Mouse (Mus musculus): Measurements from ENCODE around the gene Rnf186. TPM values are rescaled to one million over a fixed set of nuclear protein-coding genes. Genes with fewer than 3 reads are reported as not detected.

Gene Rnf186
- not detected in 2 replicates for polyA plus RNA-seq (2016; fragmentation: Nextera tagmentation; extraction: Ambion mirVana)

DNA sequence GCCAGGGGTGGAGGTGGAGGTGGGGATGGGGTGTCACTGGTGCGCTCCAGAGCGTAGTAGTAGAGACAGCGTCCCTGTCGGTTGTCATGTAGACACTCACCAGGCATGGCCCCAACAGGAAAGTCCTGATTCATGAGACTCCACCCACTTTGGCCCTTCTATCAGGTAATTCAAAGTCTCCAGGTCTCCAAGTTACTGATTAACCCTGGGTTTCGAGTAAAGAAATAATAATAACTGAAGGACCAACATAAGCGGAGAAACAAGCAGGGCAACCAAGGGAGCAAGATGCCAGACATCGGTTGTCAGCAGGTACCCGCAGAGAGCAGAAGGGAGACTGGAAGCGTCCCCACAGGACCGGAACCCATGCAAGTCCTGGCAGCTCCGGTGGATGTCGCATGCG is at the start of gene Rnf186:
TSS of gene Rnf186 (plus strand) at position 247 of the 400 bp plus-strand sequence.
- DNase-seq (ENCODE audit: extremely low spot score, low spot score) = no peak
- H3K4me3 ChIP-seq = no peak within 1 kb of the TSS
- WGBS = 92% methylated on average over 13 of the region's 13 CpGs

DNA sequence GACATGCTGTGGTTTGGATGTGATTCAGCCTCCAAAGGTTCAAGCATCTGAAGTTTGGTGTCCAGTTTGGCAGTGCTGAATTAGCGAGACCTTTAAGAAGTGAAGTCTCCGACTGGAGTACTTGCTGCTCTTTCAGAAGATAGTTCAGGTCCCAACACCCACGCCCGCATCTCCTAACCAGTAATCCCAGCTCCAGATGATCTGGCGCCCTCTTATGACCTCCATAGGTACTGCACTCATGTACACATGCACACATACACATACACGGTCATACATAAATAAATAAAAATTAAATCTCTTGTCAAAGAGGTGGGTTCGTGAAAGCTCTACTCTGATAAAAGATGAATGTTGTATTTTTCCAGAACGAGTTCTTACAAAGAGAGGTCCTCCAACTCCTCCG is 49.6 kb upstream of the Rnf186 start:
- 84% methylated on average over 9 of the region's 9 CpGs for WGBS
- Histone ChIP-seq H3K4me1 (peaks cover 24% of the 10 kb centered on the region), H3K9me3 (no peaks in the 10 kb centered on the region), H3K27ac (no peak overlapping the region), H3K27me3 (ENCODE audit: poor library complexity, severe bottlenecking) (peaks cover 6% of the 10 kb centered on the region; the same call in 1 of the 2 replicates), H3K4me3 (no peak overlapping the region), H3K36me3 (replicated peaks) (no peaks in the 10 kb centered on the region)
- DNase-seq (ENCODE audit: extremely low spot score, low spot score) = no peak

More for the DNA sequence above, at the start of gene Rnf186:
- Histone ChIP-seq H3K27ac (no peak within 1 kb of the TSS), H3K27me3 (ENCODE audit: poor library complexity, severe bottlenecking) (0 out of 2 replicates have a peak, but pooled peaks cover under 1% of the 10 kb centered on the region), H3K36me3 (replicated peaks) (no peaks in the 10 kb centered on the region), H3K4me1 (peaks cover 1% of the 10 kb centered on the region), H3K9me3 (no peaks in the 10 kb centered on the region)

DNA sequence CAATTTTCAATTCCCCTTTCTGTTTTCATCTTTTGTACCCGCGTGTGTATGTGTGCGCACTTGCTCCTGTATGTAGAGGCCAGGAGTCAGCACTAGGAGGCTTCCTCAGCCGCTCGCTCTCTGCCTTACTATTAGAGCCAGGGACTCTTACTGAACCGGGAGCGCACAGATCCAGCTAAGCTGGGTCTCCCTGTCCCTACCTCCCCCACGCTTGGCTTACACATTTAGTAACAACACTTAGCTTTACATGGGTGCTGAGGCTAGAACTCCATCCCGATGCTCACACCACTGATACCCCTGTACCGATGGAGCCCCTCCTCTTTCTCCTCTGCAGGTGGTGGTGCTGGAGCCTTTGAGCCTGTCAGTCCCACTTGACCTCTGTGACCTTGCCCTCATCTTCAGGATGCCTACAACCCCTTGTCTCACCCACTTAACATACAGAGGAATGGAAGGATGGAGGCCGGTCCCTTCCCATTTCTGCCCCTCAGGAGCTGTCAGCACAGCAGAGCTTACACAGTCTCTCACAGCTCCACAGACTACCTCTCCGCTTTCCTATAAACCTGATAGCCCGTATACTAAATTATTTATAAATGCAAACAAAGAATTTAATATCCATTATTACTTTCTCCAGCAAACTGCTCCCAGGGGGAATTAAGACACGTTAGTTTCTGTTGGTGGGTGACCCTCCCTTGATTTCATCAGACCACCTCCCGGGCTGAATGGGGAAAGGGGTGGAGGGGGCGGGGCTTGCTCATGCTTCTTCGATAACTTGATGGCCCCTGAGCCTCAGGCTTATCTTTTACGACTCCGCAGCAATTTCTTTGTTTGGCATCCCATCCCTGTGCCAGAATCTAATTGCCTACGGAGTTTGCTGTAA is 45.4 kb upstream of the Rnf186 start:
- Histone ChIP-seq H3K4me3 (peak overlapping the region; percentile 43), H3K27me3 (ENCODE audit: poor library complexity, severe bottlenecking) (peaks cover 6% of the 10 kb centered on the region; the same call in 1 of the 2 replicates), H3K36me3 (replicated peaks) (no peaks in the 10 kb centered on the region), H3K4me1 (peaks cover 14% of the 10 kb centered on the region), H3K9me3 (no peaks in the 10 kb centered on the region), H3K27ac (no peak overlapping the region)
- 38% methylated on average over 20 of the region's 20 CpGs for WGBS
- DNase-seq (ENCODE audit: extremely low spot score, low spot score) = no peak

DNA sequence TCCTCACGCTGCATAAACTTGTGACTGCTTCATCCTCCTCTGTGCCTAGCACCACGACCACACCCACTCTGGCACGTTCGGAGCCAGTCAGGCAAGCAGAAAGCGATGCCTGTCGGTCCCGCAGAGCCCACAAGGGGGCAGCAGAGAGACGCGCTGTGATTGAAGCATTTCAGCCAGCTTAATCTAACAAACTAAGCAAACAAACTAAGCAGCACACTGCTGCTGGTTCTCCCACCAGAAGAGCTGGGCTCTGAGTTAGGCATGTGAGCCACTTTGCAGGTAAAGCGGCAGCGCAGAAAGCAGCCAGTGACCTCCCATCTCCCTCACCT is 44.8 kb upstream of the Rnf186 start:
- 3% methylated on average over 11 of the region's 11 CpGs for WGBS
- peak overlapping the region; percentile 43 for H3K4me3 ChIP-seq
- no peak overlapping the region for H3K27ac ChIP-seq
- no peaks in the 10 kb centered on the region for H3K36me3 ChIP-seq (replicated peaks)
- H3K27me3 ChIP-seq (ENCODE audit: poor library complexity, severe bottlenecking) = peaks cover 6% of the 10 kb centered on the region; the same call in 1 of the 2 replicates
- peaks cover 14% of the 10 kb centered on the region for H3K4me1 ChIP-seq
- no peaks in the 10 kb centered on the region for H3K9me3 ChIP-seq
- DNase-seq (ENCODE audit: extremely low spot score, low spot score) = peak; percentile 93

DNA sequence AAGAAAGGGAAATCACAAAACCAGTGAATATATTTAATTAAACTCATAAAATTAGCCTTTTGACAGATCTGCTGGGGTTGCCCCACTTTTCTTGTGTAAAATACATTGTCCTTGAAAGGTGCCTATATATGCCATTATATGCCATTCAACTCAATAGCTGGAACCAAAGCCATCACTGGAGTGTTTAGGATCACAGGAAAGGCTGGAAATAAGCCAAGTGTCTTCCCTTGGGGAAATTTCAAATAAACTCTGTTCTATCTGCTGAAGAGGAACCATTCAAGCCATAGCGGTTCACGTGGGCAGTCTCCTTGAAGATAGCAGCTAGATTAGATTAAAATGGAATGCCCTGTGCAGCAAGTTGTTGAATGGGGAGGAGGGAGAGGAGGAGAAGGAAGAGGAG is 41.4 kb upstream of the Rnf186 start:
- WGBS = 84% methylated on average over 2 of the region's 2 CpGs

DNA sequence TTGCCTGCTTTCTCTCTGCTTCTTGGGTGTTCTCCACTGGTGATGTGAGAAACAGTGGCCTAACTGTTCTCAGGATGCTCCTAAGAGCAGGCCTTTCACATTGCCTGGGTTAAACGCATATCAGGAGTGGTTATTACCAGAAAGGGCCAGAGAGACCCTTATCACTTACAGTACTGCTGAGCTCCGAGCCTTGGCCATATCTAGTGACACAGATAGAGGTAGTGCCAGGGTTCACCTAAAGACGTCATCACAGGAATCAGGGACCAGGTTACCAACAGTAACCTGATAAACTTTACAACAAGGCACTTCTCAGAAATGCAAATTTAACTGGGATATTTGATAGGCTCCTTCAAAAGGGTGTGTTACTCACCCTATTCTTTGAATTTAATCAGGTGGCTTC is 33.0 kb upstream of the Rnf186 start:
- WGBS = 77% methylated on average over 3 of the region's 3 CpGs
- H3K36me3 ChIP-seq (replicated peaks) = no peaks in the 10 kb centered on the region

More for the DNA sequence above, 41.4 kb upstream of the Rnf186 start:
- Histone ChIP-seq H3K27me3 (ENCODE audit: poor library complexity, severe bottlenecking) (peaks cover 6% of the 10 kb centered on the region; the same call in 1 of the 2 replicates), H3K36me3 (replicated peaks) (no peaks in the 10 kb centered on the region), H3K9me3 (no peaks in the 10 kb centered on the region), H3K27ac (no peak overlapping the region), H3K4me1 (peaks cover 14% of the 10 kb centered on the region), H3K4me3 (no peak overlapping the region)
- DNase-seq (ENCODE audit: extremely low spot score, low spot score) = no peak

DNA sequence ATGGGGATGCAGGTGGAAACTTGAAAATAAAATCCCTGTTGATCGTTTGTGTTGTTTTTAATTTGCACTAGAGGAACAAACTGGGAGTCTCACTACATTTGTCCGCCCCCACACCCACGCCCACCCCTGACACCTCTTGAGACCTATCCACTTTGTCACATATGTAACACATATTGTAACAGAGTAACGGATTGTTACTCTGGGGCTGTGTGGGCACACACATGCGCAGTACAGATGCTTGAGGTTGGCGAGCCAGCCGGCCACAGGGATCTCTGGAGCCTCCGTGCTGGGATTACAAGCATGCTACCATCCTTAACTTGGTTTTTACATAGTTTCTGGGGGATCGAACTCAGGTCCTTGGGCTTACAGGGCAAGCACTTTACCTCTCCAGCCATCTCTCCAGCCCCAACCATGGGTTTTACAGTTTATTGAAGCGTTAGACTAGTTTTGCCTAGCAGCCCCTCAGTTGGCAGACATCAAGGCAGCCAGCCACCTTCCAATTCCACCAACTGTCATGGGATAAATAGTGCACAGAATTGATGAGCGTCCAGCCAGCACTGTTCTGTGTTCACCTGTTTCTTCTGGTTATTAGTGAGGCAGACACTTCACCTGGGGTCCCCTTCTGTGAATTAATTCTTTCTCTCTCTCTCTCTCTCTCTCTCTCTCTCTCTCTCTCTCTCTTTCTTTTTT is 32.3 kb upstream of the Rnf186 start:
- Histone ChIP-seq H3K4me1 (peaks cover 4% of the 10 kb centered on the region; the same call in 1 of the 2 replicates), H3K36me3 (replicated peaks) (no peaks in the 10 kb centered on the region), H3K27me3 (ENCODE audit: poor library complexity, severe bottlenecking) (no peaks in the 10 kb centered on the region), H3K4me3 (no peak overlapping the region), H3K9me3 (no peaks in the 10 kb centered on the region), H3K27ac (no peak overlapping the region)
- DNase-seq (ENCODE audit: extremely low spot score, low spot score) = no peak
- 87% methylated on average over 11 of the region's 11 CpGs for WGBS

More for the DNA sequence above, 33.0 kb upstream of the Rnf186 start:
- Histone ChIP-seq H3K9me3 (no peaks in the 10 kb centered on the region), H3K27ac (no peak overlapping the region), H3K27me3 (ENCODE audit: poor library complexity, severe bottlenecking) (no peaks in the 10 kb centered on the region), H3K4me1 (no peaks in the 10 kb centered on the region), H3K4me3 (no peak overlapping the region)
- no peak for DNase-seq (ENCODE audit: extremely low spot score, low spot score)

DNA sequence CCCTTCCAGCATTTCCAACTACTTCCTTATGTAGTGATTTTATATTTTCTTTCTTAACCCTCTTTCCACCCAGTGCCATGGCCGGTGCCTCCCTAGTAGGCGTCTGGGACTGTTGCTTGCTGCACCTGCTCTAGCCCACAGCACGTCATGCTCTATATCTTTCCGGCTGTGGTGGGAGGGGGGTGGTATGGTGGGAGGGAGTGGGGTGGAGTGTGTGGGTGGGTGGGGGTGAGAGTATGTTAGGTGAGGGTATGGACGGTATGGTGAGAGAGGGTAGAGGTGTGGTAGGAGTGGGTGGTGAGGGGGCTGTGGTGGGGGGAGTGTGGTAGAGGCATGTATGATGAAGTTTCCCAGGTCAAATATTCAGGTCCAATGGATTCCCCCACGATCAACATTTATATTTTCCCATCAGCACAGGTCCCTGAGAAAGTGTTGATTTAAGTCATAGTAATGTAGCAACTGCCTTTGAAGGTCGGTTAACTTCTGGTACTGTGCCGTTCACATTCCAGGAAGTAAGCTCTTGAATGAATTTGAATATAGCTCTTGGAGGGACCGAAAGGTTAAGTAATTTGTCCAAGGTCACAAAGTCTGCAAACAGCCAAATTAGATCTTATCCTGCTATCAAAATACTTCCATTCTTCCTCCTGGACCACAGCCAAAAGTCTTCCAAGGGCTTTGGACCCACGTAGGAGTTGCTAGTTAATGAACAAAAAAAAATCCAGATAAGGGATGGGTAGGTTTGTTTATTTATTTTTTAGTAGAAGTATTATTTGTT is 28.2 kb upstream of the Rnf186 start:
- H3K4me1 ChIP-seq = peaks cover 16% of the 10 kb centered on the region
- no peak for DNase-seq (ENCODE audit: extremely low spot score, low spot score)
- H3K36me3 ChIP-seq (replicated peaks) = no peaks in the 10 kb centered on the region
- H3K9me3 ChIP-seq = no peaks in the 10 kb centered on the region
- H3K27me3 ChIP-seq (ENCODE audit: poor library complexity, severe bottlenecking) = no peaks in the 10 kb centered on the region
- no peak overlapping the region for H3K4me3 ChIP-seq
- 87% methylated on average over 10 of the region's 10 CpGs for WGBS
- no peak overlapping the region for H3K27ac ChIP-seq

DNA sequence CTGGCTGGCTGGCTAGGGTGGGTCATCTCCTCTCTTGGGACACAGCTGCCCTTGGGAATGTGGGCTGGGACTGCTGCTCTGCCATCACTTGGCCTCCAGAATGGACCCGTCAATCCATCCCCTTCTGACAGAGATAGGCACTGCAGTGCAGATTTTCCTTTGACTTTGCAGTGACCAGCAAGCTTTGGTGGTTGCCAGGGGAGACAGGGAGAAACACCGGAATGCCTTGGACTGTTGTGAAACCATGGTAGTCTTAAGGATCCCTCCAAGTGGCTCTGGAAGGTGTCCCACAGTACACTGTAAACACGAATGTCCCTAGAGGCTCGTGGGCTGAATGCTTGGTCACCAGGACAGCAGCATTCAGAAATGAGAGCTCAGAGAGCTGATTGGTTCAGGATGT is 27.4 kb upstream of the Rnf186 start:
- Histone ChIP-seq H3K9me3 (no peaks in the 10 kb centered on the region), H3K36me3 (replicated peaks) (no peaks in the 10 kb centered on the region), H3K27me3 (ENCODE audit: poor library complexity, severe bottlenecking) (no peaks in the 10 kb centered on the region), H3K4me3 (no peak overlapping the region), H3K27ac (no peak overlapping the region), H3K4me1 (peaks cover 19% of the 10 kb centered on the region)
- DNase-seq (ENCODE audit: extremely low spot score, low spot score) = no peak
- WGBS = 85% methylated on average over 4 of the region's 4 CpGs

DNA sequence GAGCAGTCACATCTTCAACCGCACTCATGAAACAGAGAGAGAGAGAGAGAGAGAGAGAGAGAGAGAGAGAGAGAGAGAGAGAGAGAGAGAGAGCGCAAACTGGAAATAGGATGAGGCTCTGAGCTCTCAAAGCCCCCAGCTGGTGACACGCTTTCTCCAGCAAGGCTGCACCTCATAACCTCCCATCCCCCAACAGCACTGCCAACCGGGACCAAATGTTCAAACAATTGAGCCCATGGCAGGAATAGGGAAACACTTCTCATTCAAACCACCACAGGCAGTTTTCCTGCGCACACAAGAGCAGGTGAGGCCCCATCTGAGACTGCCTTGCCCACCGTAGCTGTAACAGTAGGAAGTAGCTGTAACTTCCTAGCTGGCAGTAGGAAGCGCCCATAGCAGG is 25.5 kb upstream of the Rnf186 start:
- H3K27me3 ChIP-seq (ENCODE audit: poor library complexity, severe bottlenecking) = no peaks in the 10 kb centered on the region
- WGBS = 45% methylated on average over 7 of the region's 7 CpGs
- no peaks in the 10 kb centered on the region for H3K9me3 ChIP-seq
- no peak overlapping the region for H3K4me3 ChIP-seq
- DNase-seq (ENCODE audit: extremely low spot score, low spot score) = no peak
- H3K36me3 ChIP-seq (replicated peaks) = no peaks in the 10 kb centered on the region
- no peak overlapping the region for H3K27ac ChIP-seq
- peaks cover 19% of the 10 kb centered on the region for H3K4me1 ChIP-seq

DNA sequence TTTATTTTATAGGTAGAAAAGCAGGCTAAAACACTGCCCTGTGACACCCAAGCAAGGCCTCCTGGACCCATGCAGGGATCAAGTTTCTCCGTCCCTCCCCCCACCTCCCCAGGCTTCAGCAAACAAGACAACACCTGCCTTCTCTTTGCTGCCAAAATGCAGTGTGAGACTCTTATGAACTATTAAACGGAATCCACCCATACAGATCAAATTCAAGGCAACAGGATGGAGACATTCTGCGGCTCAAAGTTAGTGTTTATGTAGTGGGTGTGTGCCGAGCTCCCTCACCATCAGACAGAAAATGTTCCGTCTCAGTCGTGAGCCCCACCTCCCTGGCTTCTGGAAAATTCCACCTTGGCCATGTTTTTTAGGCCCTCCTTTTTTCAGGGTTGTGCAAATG is 24.9 kb upstream of the Rnf186 start:
- peaks cover 19% of the 10 kb centered on the region for H3K4me1 ChIP-seq
- WGBS = 66% methylated on average over 6 of the region's 6 CpGs
- H3K27ac ChIP-seq = no peak overlapping the region
- no peaks in the 10 kb centered on the region for H3K36me3 ChIP-seq (replicated peaks)
- no peak for DNase-seq (ENCODE audit: extremely low spot score, low spot score)
- H3K4me3 ChIP-seq = no peak overlapping the region
- H3K27me3 ChIP-seq (ENCODE audit: poor library complexity, severe bottlenecking) = no peaks in the 10 kb centered on the region
- no peaks in the 10 kb centered on the region for H3K9me3 ChIP-seq

DNA sequence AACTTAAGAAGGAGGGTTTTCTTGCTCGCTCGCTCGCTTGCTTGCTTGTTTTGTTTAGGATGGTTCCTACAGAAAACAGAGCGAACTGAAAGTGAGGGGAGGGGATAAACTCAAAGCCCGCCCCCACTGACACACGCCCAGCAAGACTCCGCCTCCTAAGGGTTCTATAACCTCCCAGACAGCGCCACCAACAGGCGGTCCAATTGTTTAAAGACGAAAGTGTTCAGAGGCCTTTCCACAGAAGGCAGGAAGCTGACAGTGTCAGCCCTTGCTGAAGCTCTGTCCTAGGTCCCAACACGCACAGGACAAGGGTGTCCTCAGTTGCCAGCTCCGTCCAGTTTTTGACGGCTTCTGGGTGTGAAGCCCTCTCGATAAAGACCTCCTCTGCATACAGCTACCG is 23.2 kb upstream of the Rnf186 start:
- Histone ChIP-seq H3K4me1 (peaks cover 19% of the 10 kb centered on the region), H3K9me3 (no peaks in the 10 kb centered on the region), H3K27me3 (ENCODE audit: poor library complexity, severe bottlenecking) (no peaks in the 10 kb centered on the region), H3K4me3 (peak overlapping the region; percentile 5), H3K27ac (no peak overlapping the region), H3K36me3 (replicated peaks) (no peaks in the 10 kb centered on the region)
- 29% methylated on average over 15 of the region's 15 CpGs for WGBS
- peak; percentile 49 for DNase-seq (ENCODE audit: extremely low spot score, low spot score)
